Mouse (Mus musculus) heart, postnatal 4 days (tissue): Measurements from ENCODE around the gene Cd19. TPM values are rescaled to one million over a fixed set of nuclear protein-coding genes. Genes with fewer than 3 reads are reported as not detected.
A peak's percentile ranks its signal among the peaks of the same experiment; 100 is the strongest.
"Not testable (repeated sequence)": the region's sequence is repeated elsewhere in the genome, so short reads cannot be mapped to it uniquely, and the experiment has no call there.

Source experiments
- DNase-seq: peaks from one replicate; pipeline ENCODE4 v3.0.0; 2021
- total RNA-seq, 2 experiments: library from RNA; stranded (reverse); gene quantifications; 2 replicates each; pipeline ENCODE4 v1.2.3; 2021

The Cd19 gene
- total RNA-seq, 2 experiments from 2014 or later, result 0.45 to 0.72 TPM

- no peak for DNase-seq
Observed at GRCm38 (mm10) chr7:126434726-126435125, 20.0 kb upstream of the Cd19 start.

DNA sequence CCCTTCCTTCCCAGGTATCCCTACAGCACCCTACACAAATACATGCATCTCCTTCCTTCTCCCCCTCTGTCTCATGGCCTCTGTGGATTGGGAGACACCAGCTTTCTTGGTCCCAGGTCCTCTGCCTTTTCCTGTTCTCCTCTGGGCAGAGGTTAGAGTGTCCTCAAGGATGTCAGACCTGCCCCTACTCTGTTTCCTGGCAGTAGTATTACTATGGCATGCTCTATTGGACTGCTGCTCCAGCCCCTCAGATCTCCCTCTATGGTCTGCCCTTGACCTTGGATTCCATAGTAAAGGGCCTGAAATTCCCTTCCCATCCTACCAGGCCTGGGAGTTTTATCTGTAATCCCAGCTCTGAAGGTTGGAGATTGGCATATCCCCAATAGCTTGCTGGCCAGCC lies 15.5 kb upstream of the Cd19 start:
- no peak for DNase-seq

GRCm38 (mm10) chr7:126429503-126429898 lies 14.8 kb upstream of the Cd19 start:
- no peak for DNase-seq

- DNase-seq, result peak; percentile 99
Observed at GRCm38 (mm10) chr7:126428631-126429502, 14.2 kb upstream of the Cd19 start, which contains the start of gene Rabep2. Gene Rabep2, plus strand, starts transcription at chr7:126428759.

DNA sequence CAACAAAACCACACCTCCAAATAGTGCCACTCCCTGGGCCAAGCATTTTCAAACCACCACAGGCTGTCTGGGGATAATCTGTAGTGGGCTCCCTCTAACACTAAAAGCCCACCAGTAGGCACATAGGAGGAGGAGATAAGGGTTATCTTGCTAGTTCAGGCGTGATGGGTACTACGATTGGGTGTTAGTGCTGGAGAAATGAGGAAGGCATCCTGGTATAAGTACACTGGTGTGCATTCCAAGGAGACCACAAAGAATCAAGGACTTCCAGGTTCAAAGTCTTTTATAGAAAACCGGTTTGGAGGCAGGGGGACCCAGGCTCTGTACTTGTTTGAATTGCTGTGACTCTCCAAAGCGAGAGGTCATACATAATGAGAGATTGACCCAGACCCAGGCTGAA lies 13.5 kb upstream of the Cd19 start:
- no peak for DNase-seq

DNA sequence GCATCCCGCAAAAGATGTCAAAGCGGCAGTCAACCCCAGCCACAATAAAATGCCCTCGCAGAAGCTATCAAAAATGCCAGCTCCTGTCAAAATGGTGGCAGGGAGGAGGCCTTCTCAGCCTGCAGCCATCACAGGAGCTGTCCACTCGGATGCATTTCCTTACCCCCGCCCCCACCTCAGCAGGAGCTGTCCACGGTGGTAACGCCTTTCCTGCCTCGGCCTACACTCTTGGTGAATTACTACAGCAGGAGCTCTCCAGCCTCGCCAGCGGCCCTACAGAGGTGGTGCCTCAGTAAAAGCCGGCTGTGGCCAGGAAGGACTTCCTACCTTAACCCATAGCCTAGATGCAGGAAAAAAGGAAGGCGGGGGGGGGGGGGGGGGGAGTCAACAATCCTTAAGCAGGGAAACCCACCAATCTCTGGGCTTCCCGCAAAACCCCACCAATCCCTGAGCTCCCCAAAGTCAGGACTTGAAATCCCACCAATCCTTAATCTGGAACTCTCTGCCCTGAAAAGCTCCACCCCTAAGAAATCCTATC lies 12.7 kb upstream of the Cd19 start:
- DNase-seq, result no peak

- no peak for DNase-seq
Observed at GRCm38 (mm10) chr7:126424161-126424560, 9.5 kb upstream of the Cd19 start.

GRCm38 (mm10) chr7:126421756-126422155 lies 7.1 kb upstream of the Cd19 start:
- DNase-seq, result no peak

- DNase-seq, result no peak
Observed at GRCm38 (mm10) chr7:126418496-126418895, 3.8 kb upstream of the Cd19 start.

GRCm38 (mm10) chr7:126417606-126418005 lies 2.9 kb upstream of the Cd19 start:
- DNase-seq, result no peak

- DNase-seq, result no peak
Observed at GRCm38 (mm10) chr7:126417045-126417444, 2.4 kb upstream of the Cd19 start.

GRCm38 (mm10) chr7:126416615-126417014 lies 1.9 kb upstream of the Cd19 start:
- no peak for DNase-seq

DNA sequence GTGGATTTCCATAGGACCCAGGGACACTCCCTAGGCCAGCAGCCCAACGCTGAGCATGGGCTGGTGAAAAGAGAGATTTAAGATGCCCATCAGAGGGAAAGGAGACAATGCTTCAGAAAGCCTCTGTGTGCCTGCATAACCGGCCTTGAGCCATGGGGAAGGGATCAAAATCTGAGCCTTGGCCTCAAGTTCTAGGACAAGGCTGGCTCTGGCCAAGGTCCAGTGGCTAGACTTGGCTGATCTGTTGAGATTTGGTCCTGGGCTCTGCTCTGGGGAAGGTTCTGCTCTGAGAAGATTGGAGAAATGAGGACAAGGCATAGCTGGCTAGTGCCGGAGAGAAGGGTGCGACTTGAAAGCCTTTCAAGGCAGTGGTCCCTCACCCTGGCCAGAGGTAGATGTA lies 3.6 kb downstream of the Cd19 start:
- no peak for DNase-seq

- DNase-seq, result no peak
Observed at GRCm38 (mm10) chr7:126408686-126409085, 6.0 kb downstream of the Cd19 start.

- not testable (repeated sequence) for DNase-seq
Observed at GRCm38 (mm10) chr7:126402518-126402917, 12.2 kb downstream of the Cd19 start.

- peak; percentile 89 for DNase-seq
Observed at GRCm38 (mm10) chr7:126399548-126399947, 15.1 kb downstream of the Cd19 start.

GRCm38 (mm10) chr7:126397822-126398221 lies 16.9 kb downstream of the Cd19 start:
- DNase-seq, result no peak

- DNase-seq, result no peak
Observed at GRCm38 (mm10) chr7:126397221-126397620, 17.5 kb downstream of the Cd19 start.

- peak; percentile 97 for DNase-seq
Observed at GRCm38 (mm10) chr7:126396298-126397119, 18.2 kb downstream of the Cd19 start, which contains the start of gene Nfatc2ip. Gene Nfatc2ip, minus strand, starts transcription at chr7:126396737.

GRCm38 (mm10) chr7:126392086-126392884 lies 22.4 kb downstream of the Cd19 start:
- not testable (repeated sequence) for DNase-seq

DNA sequence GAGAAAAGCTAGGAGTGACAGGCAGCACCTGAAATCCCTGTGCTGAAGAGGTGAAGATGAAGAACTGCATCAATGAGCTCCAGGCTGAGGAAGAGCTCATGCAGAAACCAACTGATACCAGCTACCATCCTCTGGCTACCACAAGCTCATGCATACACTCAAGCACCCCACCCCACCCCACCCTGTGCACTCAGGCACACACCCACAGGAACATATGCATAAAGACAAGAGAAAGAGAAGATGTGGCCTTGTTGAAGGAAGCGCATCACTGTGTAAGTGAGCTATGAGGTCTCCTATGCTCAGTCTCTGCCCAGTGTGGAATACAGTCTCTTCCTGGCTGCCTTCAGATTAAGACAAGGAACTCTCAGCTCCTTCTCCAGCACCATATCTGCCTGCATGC lies 26.5 kb downstream of the Cd19 start:
- no peak for DNase-seq

DNA sequence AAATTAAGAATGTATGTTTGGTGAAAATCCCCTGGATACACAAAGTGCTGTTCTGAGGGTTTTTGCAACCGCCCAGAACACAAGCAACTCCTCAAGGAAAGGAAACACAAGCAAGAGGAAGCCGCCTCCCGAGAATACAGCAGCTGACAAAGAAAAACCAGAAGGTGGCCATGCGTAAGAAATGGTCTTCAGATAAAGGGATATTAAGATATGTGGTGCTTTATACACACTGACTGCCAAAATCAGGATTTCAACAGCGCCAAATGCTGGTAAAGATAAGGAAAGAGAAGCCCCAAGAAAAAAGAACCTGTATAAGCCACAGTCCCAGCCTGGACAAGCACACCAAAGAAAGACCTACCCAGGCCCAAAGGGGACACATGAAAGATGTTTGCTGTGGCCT lies 31.1 kb downstream of the Cd19 start:
- no peak for DNase-seq
